Comparison of ENCODE assay signal across 8 mouse cellular contexts in the genomic region with DNA sequence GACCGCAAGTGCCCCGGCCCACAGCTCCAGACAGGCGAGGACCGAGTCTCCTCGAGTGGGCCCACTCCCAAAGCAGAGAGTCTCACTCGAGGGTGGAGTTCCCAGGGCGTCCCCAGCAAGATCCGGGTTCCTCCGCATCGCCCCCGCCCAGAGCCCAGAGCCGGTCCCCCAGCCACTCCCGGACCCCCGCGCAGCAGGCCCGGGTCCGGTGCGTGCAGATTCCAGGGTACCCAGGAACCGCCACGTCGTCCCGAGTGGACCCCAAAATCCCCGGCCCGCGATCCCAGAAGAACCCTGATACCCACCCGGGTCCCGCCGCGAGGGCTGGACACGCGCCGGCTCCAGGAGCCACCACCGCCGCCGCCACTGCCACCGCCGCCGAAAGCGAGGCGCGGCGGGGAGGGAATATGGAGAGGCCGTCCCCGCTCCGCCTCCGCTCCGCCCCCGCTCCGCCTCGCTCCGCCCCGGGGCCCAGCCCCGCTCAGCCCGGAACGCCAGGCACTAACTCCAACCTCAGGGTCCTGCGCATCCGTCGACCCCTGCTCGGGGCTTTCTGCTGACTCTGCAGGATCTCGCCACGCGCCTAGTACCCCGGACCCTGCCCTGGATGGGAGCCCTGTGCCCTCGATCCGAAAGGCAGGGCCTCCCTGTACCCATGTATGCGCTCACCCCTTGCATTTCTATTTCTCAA. TPM values are rescaled to one million over a fixed set of nuclear protein-coding genes. Genes with fewer than 3 reads are reported as not detected.
DNase-seq lines count a peak whose midpoint lies in the region; ATAC-seq lines count a peak whose summit lies in the region.

A gene (minus strand): TSS at position 409 of the 691 bp plus-strand sequence.
A gene (plus strand): TSS at position 482 of the 691 bp plus-strand sequence.

- H3K4me1 ChIP-seq in embryonic facial prominence, embryonic 11.5 days (ENCODE audit: control insufficient read depth, insufficient read depth, low read length), result peaks cover 4% of the 10 kb centered on the region
- H3K4me1 ChIP-seq in heart, embryonic 14.5 days (ENCODE audit: control insufficient read depth in 2 of 2, insufficient read depth in 2 of 2, low read length in 2 of 2), result peaks cover 7 to 15% of the 10 kb centered on the region in 2 experiments; a peak in 3 of 4 replicates
- peaks cover 28% of the 10 kb centered on the region for H3K4me1 ChIP-seq in kidney, embryonic 16.5 days (ENCODE audit: insufficient read depth, low read length)
- H3K4me1 ChIP-seq in neural tube, embryonic 12.5 days, result peaks cover 53% of the 10 kb centered on the region

- peak within 1 kb of the TSS; percentile 95 for H3K4me2 ChIP-seq in embryonic facial prominence, embryonic 11.5 days (ENCODE audit: low read depth, low read length)
- H3K4me2 ChIP-seq in heart, embryonic 14.5 days (ENCODE audit: low read length), result peak within 1 kb of the TSS; percentile 89
- H3K4me2 ChIP-seq in kidney, embryonic 16.5 days (replicated peaks; ENCODE audit: low read depth, low read length), result peak within 1 kb of the TSS; percentile 97
- H3K4me2 ChIP-seq in neural tube, embryonic 12.5 days (replicated peaks), result peak within 1 kb of the TSS; percentile 95

- H3K27me3 ChIP-seq in embryonic facial prominence, embryonic 11.5 days (ENCODE audit: control insufficient read depth, insufficient read depth, low read length), result no peaks in the 10 kb centered on the region
- peaks cover 9% of the 10 kb centered on the region; the same call in 1 of the 2 replicates for H3K27me3 ChIP-seq in heart, embryonic 14.5 days (ENCODE audit: control insufficient read depth, insufficient read depth, low read length)
- no peaks in the 10 kb centered on the region for H3K27me3 ChIP-seq in kidney, embryonic 16.5 days (ENCODE audit: insufficient read depth, low read length)
- no peaks in the 10 kb centered on the region for H3K27me3 ChIP-seq in neural tube, embryonic 12.5 days (replicated peaks)

- WGBS in embryonic facial prominence, embryonic 11.5 days, result under 1% methylated on average over 54 of the region's 66 CpGs
- WGBS in heart, embryonic 14.5 days, result under 1% methylated on average over 59 of the region's 66 CpGs
- WGBS in kidney, embryonic 16.5 days, result under 1% methylated on average over 54 of the region's 66 CpGs
- under 1% methylated on average over 66 of the region's 66 CpGs for WGBS in neural tube, embryonic 12.5 days

- H3K9me3 ChIP-seq in embryonic facial prominence, embryonic 11.5 days (replicated peaks; ENCODE audit: control insufficient read depth, low read length), result no peaks in the 10 kb centered on the region
- H3K9me3 ChIP-seq in heart, embryonic 14.5 days (ENCODE audit: control insufficient read depth, low read length), result no peaks in the 10 kb centered on the region
- H3K9me3 ChIP-seq in kidney, embryonic 16.5 days (ENCODE audit: low read length), result no peaks in the 10 kb centered on the region
- H3K9me3 ChIP-seq in neural tube, embryonic 12.5 days, result no peaks in the 10 kb centered on the region

- peak within 1 kb of the TSS; percentile 56; the same call in 1 of the 2 replicates for H3K27ac ChIP-seq in embryonic facial prominence, embryonic 11.5 days (replicated peaks; ENCODE audit: low read depth, low read length)
- peak within 1 kb of the TSS in 1 of 2 experiments; percentile 41; a peak in 1 of 4 replicates for H3K27ac ChIP-seq in heart, embryonic 14.5 days (replicated peaks in 1 of 2; ENCODE audit: control insufficient read depth in 1 of 2, insufficient read depth in 1 of 2, low read depth in 2 of 2, low read length in 2 of 2)
- 0 out of 2 replicates have a peak within 1 kb of the TSS, but pooled peaks have one; percentile 30 for H3K27ac ChIP-seq in kidney, embryonic 16.5 days (ENCODE audit: low read length)
- peak within 1 kb of the TSS; percentile 79 for H3K27ac ChIP-seq in neural tube, embryonic 12.5 days

- ATAC-seq in embryonic facial prominence, embryonic 11.5 days (replicated peaks; ENCODE audit: insufficient number of reproducible peaks, low FRiP score, low TSS enrichment, low read depth), result peak; percentile 84
- peak; percentile 86 for ATAC-seq in heart, embryonic 14.5 days (ENCODE audit: insufficient number of reproducible peaks, insufficient read depth, low FRiP score, low read depth)
- peak; percentile 92 for ATAC-seq in kidney, embryonic 16.5 days (ENCODE audit: low FRiP score, low TSS enrichment)
- peak; percentile 83 for ATAC-seq in neural tube, embryonic 12.5 days (ENCODE audit: low FRiP score, low read depth)

- peak within 1 kb of the TSS; percentile 82 for H3K4me3 ChIP-seq in embryonic facial prominence, embryonic 11.5 days (ENCODE audit: low read depth, low read length)
- peak within 1 kb of the TSS; percentile 60 to 77 for H3K4me3 ChIP-seq in heart, embryonic 14.5 days (ENCODE audit: control insufficient read depth in 1 of 2, insufficient read depth in 1 of 2, low read depth in 1 of 2, low read length in 2 of 2)
- H3K4me3 ChIP-seq in kidney, embryonic 16.5 days (ENCODE audit: low read length), result peak within 1 kb of the TSS; percentile 68
- H3K4me3 ChIP-seq in neural tube, embryonic 12.5 days, result peak within 1 kb of the TSS; percentile 71

- H3K9ac ChIP-seq in embryonic facial prominence, embryonic 11.5 days (replicated peaks; ENCODE audit: low read length), result peak within 1 kb of the TSS; percentile 69
- H3K9ac ChIP-seq in heart, embryonic 14.5 days (ENCODE audit: low read length), result peak within 1 kb of the TSS; percentile 89
- peak within 1 kb of the TSS; percentile 70 for H3K9ac ChIP-seq in kidney, embryonic 16.5 days (replicated peaks; ENCODE audit: low read length)
- H3K9ac ChIP-seq in neural tube, embryonic 12.5 days, result peak within 1 kb of the TSS; percentile 87

- peak; percentile 84 for DNase-seq in CD4-positive, CD25-positive, alpha-beta regulatory T cell, adult 2 months (ENCODE audit: low read depth, low spot score)
- peak; percentile 36 for DNase-seq in adrenal gland, adult 8-10 months
- peak; percentile 92 for DNase-seq in embryonic facial prominence, embryonic 11.5 days (ENCODE audit: low spot score)
- peak; percentile 68 to 73 for DNase-seq in lung, adult 18-20 months
- peak; percentile 72 to 73 for DNase-seq in thymus, postnatal 36 days

- H3K36me3 ChIP-seq in embryonic facial prominence, embryonic 11.5 days (replicated peaks; ENCODE audit: control insufficient read depth, insufficient read depth, low read depth, low read length), result no peaks in the 10 kb centered on the region
- no peaks in the 10 kb centered on the region for H3K36me3 ChIP-seq in heart, embryonic 14.5 days (ENCODE audit: control insufficient read depth, insufficient read depth, low read length)
- no peaks in the 10 kb centered on the region for H3K36me3 ChIP-seq in kidney, embryonic 16.5 days (ENCODE audit: insufficient read depth, low read length)
- peaks cover 5% of the 10 kb centered on the region; the same call in 1 of the 2 replicates for H3K36me3 ChIP-seq in neural tube, embryonic 12.5 days

RNA-seq across cellular contexts. Expression of the first gene that starts in this region (rescaled TPM):
- 10 to 100 TPM; 17.1 to 26.4 (median 22.0) TPM for total RNA-seq in adrenal gland, adult 8-10 months (2022)
- polyA plus RNA-seq in embryonic facial prominence, embryonic 11.5 days (2014; fragmentation: Nextera tagmentation; extraction: Ambion mirVana), result 9.5 and 11.9 TPM in 2 replicates
- polyA plus RNA-seq in heart, embryonic 14.5 days (2014; fragmentation: Nextera tagmentation; extraction: Ambion mirVana), result 8.7 and 10.3 TPM in 2 replicates
- 12.3 and 16.2 TPM in 2 replicates for polyA plus RNA-seq in kidney, embryonic 16.5 days (2015; fragmentation: Nextera tagmentation; extraction: Ambion mirVana)
- 26.0 and 38.1 TPM in 2 replicates for polyA plus RNA-seq in neural tube, embryonic 12.5 days (2016; fragmentation: Nextera tagmentation; extraction: Ambion mirVana)

RNA-seq across cellular contexts. Expression of the second gene that starts in this region (rescaled TPM):
- total RNA-seq in adrenal gland, adult 8-10 months (2022), result 1 to 10 TPM in 2 of 4 experiments, under 1 TPM in 2; 0.73 to 1.9 (median 1.3) TPM
- 12.1 and 13.4 TPM in 2 replicates for polyA plus RNA-seq in embryonic facial prominence, embryonic 11.5 days (2014; fragmentation: Nextera tagmentation; extraction: Ambion mirVana)
- polyA plus RNA-seq in heart, embryonic 14.5 days (2014; fragmentation: Nextera tagmentation; extraction: Ambion mirVana), result 1.8 and 1.9 TPM in 2 replicates
- 5.1 and 5.5 TPM in 2 replicates for polyA plus RNA-seq in kidney, embryonic 16.5 days (2015; fragmentation: Nextera tagmentation; extraction: Ambion mirVana)
- polyA plus RNA-seq in neural tube, embryonic 12.5 days (2016; fragmentation: Nextera tagmentation; extraction: Ambion mirVana), result 11.5 and 18.0 TPM in 2 replicates

Comparison
In these comparisons a context has a peak if more than half of its experiments do, and no peak if none do; other contexts are left out.
1. DNase-seq: peak in every context shown above with its lines; median percentile 92 in embryonic facial prominence, embryonic 11.5 days; 84 in CD4-positive, CD25-positive, alpha-beta regulatory T cell, adult 2 months; 72 in thymus, postnatal 36 days; 70 in lung, adult 18-20 months; 36 in adrenal gland, adult 8-10 months.